Mouse (Mus musculus): Measurements from ENCODE around the gene Xpc. TPM values are rescaled to one million over a fixed set of nuclear protein-coding genes. Genes with fewer than 3 reads are reported as not detected.

Xpc gene
- total RNA-seq, 2 experiments from 2014 or later, result 6.4 to 6.9 TPM

GRCm38 (mm10) chr6:91525544-91525943 is 9.9 kb upstream of the Xpc start:
- no peak for DNase-seq

- DNase-seq, result no peak
Measured at GRCm38 (mm10) chr6:91522816-91523215, 7.1 kb upstream of the Xpc start.

GRCm38 (mm10) chr6:91518454-91519020 is 2.8 kb upstream of the Xpc start:
- no peak for DNase-seq

GRCm38 (mm10) chr6:91514737-91515362 is 838 bp downstream of the Xpc start:
- DNase-seq, result no peak

- DNase-seq, result no peak
Measured at GRCm38 (mm10) chr6:91514135-91514534, 1.6 kb downstream of the Xpc start.

- no peak for DNase-seq
Measured at GRCm38 (mm10) chr6:91510211-91510610, 5.5 kb downstream of the Xpc start.

GRCm38 (mm10) chr6:91509326-91509725 is 6.4 kb downstream of the Xpc start:
- peak; percentile 57 for DNase-seq

GRCm38 (mm10) chr6:91508041-91508440 is 7.6 kb downstream of the Xpc start:
- no peak for DNase-seq

GRCm38 (mm10) chr6:91506036-91506435 is 9.7 kb downstream of the Xpc start:
- no peak for DNase-seq

GRCm38 (mm10) chr6:91503302-91503701 is 12.4 kb downstream of the Xpc start:
- DNase-seq, result no peak

GRCm38 (mm10) chr6:91494526-91494925 is 21.2 kb downstream of the Xpc start:
- no peak for DNase-seq

GRCm38 (mm10) chr6:91493053-91493452 is 22.6 kb downstream of the Xpc start:
- DNase-seq, result no peak

- DNase-seq, result no peak
Measured at GRCm38 (mm10) chr6:91491004-91491403, 24.7 kb downstream of the Xpc start.

- peak; percentile 33 for DNase-seq
Measured at GRCm38 (mm10) chr6:91489872-91490271, 25.8 kb downstream of the Xpc start.

GRCm38 (mm10) chr6:91488496-91489212 is 27.0 kb downstream of the Xpc start:
- DNase-seq, result peak; percentile 34

- peak; percentile 23 for DNase-seq
Measured at GRCm38 (mm10) chr6:91486736-91487453, 28.8 kb downstream of the Xpc start.

- peak; percentile 71 for DNase-seq
Measured at GRCm38 (mm10) chr6:91483371-91483770, 32.3 kb downstream of the Xpc start.

GRCm38 (mm10) chr6:91476541-91476940 is 39.1 kb downstream of the Xpc start:
- no peak for DNase-seq

- DNase-seq, result peak; percentile 63
Measured at GRCm38 (mm10) chr6:91474441-91475190, 41.1 kb downstream of the Xpc start.

GRCm38 (mm10) chr6:91473805-91474440 is 41.8 kb downstream of the Xpc start:
- DNase-seq, result no peak

Data from gastrocnemius, postnatal 25 days (tissue).